Mouse (Mus musculus): ENCODE results near the gene Nenf. TPM values are rescaled to one million over a fixed set of nuclear protein-coding genes. Genes with fewer than 3 reads are reported as not detected.

Gene Nenf
- polyA plus RNA-seq, 1 experiment = 156 TPM

- Histone ChIP-seq H3K27ac (ENCODE audit: insufficient read depth, low read length) (no peak overlapping the region), H3K4me3 (replicated peaks; ENCODE audit: insufficient read depth, low read depth, low read length) (no peak overlapping the region), H3K27me3 (ENCODE audit: control insufficient read depth, insufficient read depth, low read length) (no peaks in the 10 kb centered on the region), H3K4me1 (ENCODE audit: control insufficient read depth, insufficient read depth, low read length) (no peaks in the 10 kb centered on the region)
- 31% methylated on average over 23 of the region's 23 CpGs for WGBS
- peak in 1 of 2 experiments; percentile 21 for DNase-seq
- TF ChIP-seq POLR2A (IDR thresholded peaks at IDR 0.05; ENCODE audit: borderline replicate concordance, insufficient read depth, low read length) = no peak
- no peak for TF ChIP-seq CTCF (IDR thresholded peaks at IDR 0.05; ENCODE audit: borderline replicate concordance, insufficient read depth, low read depth, low read length)
Observed at GRCm38 (mm10) chr1:191349486-191350037, 31.6 kb upstream of the Nenf start.

- DNase-seq = no peak
- TF ChIP-seq CTCF (IDR thresholded peaks at IDR 0.05; ENCODE audit: borderline replicate concordance, insufficient read depth, low read depth, low read length) (no peak), POLR2A (IDR thresholded peaks at IDR 0.05; ENCODE audit: borderline replicate concordance, insufficient read depth, low read length) (no peak)
- Histone ChIP-seq H3K27me3 (ENCODE audit: control insufficient read depth, insufficient read depth, low read length) (no peaks in the 10 kb centered on the region), H3K4me3 (replicated peaks; ENCODE audit: insufficient read depth, low read depth, low read length) (no peak overlapping the region), H3K27ac (ENCODE audit: insufficient read depth, low read length) (no peak overlapping the region), H3K4me1 (ENCODE audit: control insufficient read depth, insufficient read depth, low read length) (no peaks in the 10 kb centered on the region)
- WGBS = 51% methylated on average over 5 of the region's 5 CpGs
Observed at GRCm38 (mm10) chr1:191348996-191349395, 31.0 kb upstream of the Nenf start.

GRCm38 (mm10) chr1:191348592-191348991 is 30.6 kb upstream of the Nenf start:
- no peak for DNase-seq
- Histone ChIP-seq H3K27me3 (ENCODE audit: control insufficient read depth, insufficient read depth, low read length) (no peaks in the 10 kb centered on the region), H3K27ac (ENCODE audit: insufficient read depth, low read length) (no peak overlapping the region), H3K4me3 (replicated peaks; ENCODE audit: insufficient read depth, low read depth, low read length) (no peak overlapping the region), H3K4me1 (ENCODE audit: control insufficient read depth, insufficient read depth, low read length) (no peaks in the 10 kb centered on the region)
- TF ChIP-seq CTCF (IDR thresholded peaks at IDR 0.05; ENCODE audit: borderline replicate concordance, insufficient read depth, low read depth, low read length) (no peak), POLR2A (IDR thresholded peaks at IDR 0.05; ENCODE audit: borderline replicate concordance, insufficient read depth, low read length) (no peak)
- 88% methylated on average over 2 of the region's 2 CpGs for WGBS

GRCm38 (mm10) chr1:191347602-191348001 is 29.6 kb upstream of the Nenf start:
- DNase-seq = no peak
- 97% methylated on average over 8 of the region's 8 CpGs for whole genome bisulfite sequencing

GRCm38 (mm10) chr1:191340530-191340929 is 22.5 kb upstream of the Nenf start:
- Histone ChIP-seq H3K4me1 (ENCODE audit: control insufficient read depth, insufficient read depth, low read length) (no peaks in the 10 kb centered on the region), H3K4me3 (replicated peaks; ENCODE audit: insufficient read depth, low read depth, low read length) (no peak overlapping the region), H3K27ac (ENCODE audit: insufficient read depth, low read length) (no peak overlapping the region), H3K27me3 (ENCODE audit: control insufficient read depth, insufficient read depth, low read length) (no peaks in the 10 kb centered on the region)
- DNase-seq = no peak
- TF ChIP-seq POLR2A (IDR thresholded peaks at IDR 0.05; ENCODE audit: borderline replicate concordance, insufficient read depth, low read length) (no peak), CTCF (IDR thresholded peaks at IDR 0.05; ENCODE audit: borderline replicate concordance, insufficient read depth, low read depth, low read length) (no peak)
- 83% methylated on average over 4 of the region's 4 CpGs for WGBS

More at GRCm38 (mm10) chr1:191347602-191348001, 29.6 kb upstream of the Nenf start:
- Histone ChIP-seq H3K4me1 (ENCODE audit: control insufficient read depth, insufficient read depth, low read length) (no peaks in the 10 kb centered on the region), H3K4me3 (replicated peaks; ENCODE audit: insufficient read depth, low read depth, low read length) (no peak overlapping the region), H3K27ac (ENCODE audit: insufficient read depth, low read length) (no peak overlapping the region), H3K27me3 (ENCODE audit: control insufficient read depth, insufficient read depth, low read length) (no peaks in the 10 kb centered on the region)
- TF ChIP-seq POLR2A (IDR thresholded peaks at IDR 0.05; ENCODE audit: borderline replicate concordance, insufficient read depth, low read length) (no peak), CTCF (IDR thresholded peaks at IDR 0.05; ENCODE audit: borderline replicate concordance, insufficient read depth, low read depth, low read length) (no peak)

- 82% methylated on average over 2 of the region's 2 CpGs for WGBS
- Histone ChIP-seq H3K4me3 (replicated peaks; ENCODE audit: insufficient read depth, low read depth, low read length) (no peak overlapping the region), H3K27me3 (ENCODE audit: control insufficient read depth, insufficient read depth, low read length) (no peaks in the 10 kb centered on the region), H3K27ac (ENCODE audit: insufficient read depth, low read length) (no peak overlapping the region), H3K4me1 (ENCODE audit: control insufficient read depth, insufficient read depth, low read length) (no peaks in the 10 kb centered on the region)
- no peak for TF ChIP-seq CTCF (IDR thresholded peaks at IDR 0.05; ENCODE audit: borderline replicate concordance, insufficient read depth, low read depth, low read length)
- no peak for TF ChIP-seq POLR2A (IDR thresholded peaks at IDR 0.05; ENCODE audit: borderline replicate concordance, insufficient read depth, low read length)
- DNase-seq = no peak
Observed at GRCm38 (mm10) chr1:191339876-191340275, 21.9 kb upstream of the Nenf start.

GRCm38 (mm10) chr1:191334500-191334899 is 16.5 kb upstream of the Nenf start:
- TF ChIP-seq CTCF (IDR thresholded peaks at IDR 0.05; ENCODE audit: borderline replicate concordance, insufficient read depth, low read depth, low read length) = no peak
- TF ChIP-seq POLR2A (IDR thresholded peaks at IDR 0.05; ENCODE audit: borderline replicate concordance, insufficient read depth, low read length) = no peak
- 78% methylated on average over 5 of the region's 5 CpGs for WGBS

GRCm38 (mm10) chr1:191330356-191330755 is 12.4 kb upstream of the Nenf start:
- H3K4me1 ChIP-seq (ENCODE audit: control insufficient read depth, insufficient read depth, low read length) = peaks cover 9% of the 10 kb centered on the region; the same call in 1 of the 2 replicates
- no peak overlapping the region for H3K4me3 ChIP-seq (replicated peaks; ENCODE audit: insufficient read depth, low read depth, low read length)
- no peak overlapping the region for H3K27ac ChIP-seq (ENCODE audit: insufficient read depth, low read length)
- H3K27me3 ChIP-seq (ENCODE audit: control insufficient read depth, insufficient read depth, low read length) = no peaks in the 10 kb centered on the region
- no peak for DNase-seq
- no peak for TF ChIP-seq CTCF (IDR thresholded peaks at IDR 0.05; ENCODE audit: borderline replicate concordance, insufficient read depth, low read depth, low read length)
- TF ChIP-seq POLR2A (IDR thresholded peaks at IDR 0.05; ENCODE audit: borderline replicate concordance, insufficient read depth, low read length) = no peak
- 80% methylated on average over 4 of the region's 4 CpGs for WGBS

More at GRCm38 (mm10) chr1:191334500-191334899, 16.5 kb upstream of the Nenf start:
- no peaks in the 10 kb centered on the region for H3K27me3 ChIP-seq (ENCODE audit: control insufficient read depth, insufficient read depth, low read length)
- no peaks in the 10 kb centered on the region for H3K4me1 ChIP-seq (ENCODE audit: control insufficient read depth, insufficient read depth, low read length)
- no peak for DNase-seq
- H3K27ac ChIP-seq (ENCODE audit: insufficient read depth, low read length) = no peak overlapping the region
- no peak overlapping the region for H3K4me3 ChIP-seq (replicated peaks; ENCODE audit: insufficient read depth, low read depth, low read length)

Data from cerebellum, adult 2 months (tissue).